Mouse (Mus musculus): ENCODE data around the gene Nfatc2. TPM values are rescaled to one million over a fixed set of nuclear protein-coding genes. Genes with fewer than 3 reads are reported as not detected.

Nfatc2 gene
- polyA plus RNA-seq, 1 experiment: 7.8 TPM

- Histone ChIP-seq H3K4me3 (ENCODE audit: low read depth, low read length) (no peak overlapping the region), H3K9me3 (replicated peaks; ENCODE audit: control insufficient read depth, insufficient read depth, low read length, poor library complexity, severe bottlenecking) (no peaks in the 10 kb centered on the region), H3K4me1 (ENCODE audit: control insufficient read depth, insufficient read depth, low read length) (no peaks in the 10 kb centered on the region), H3K36me3 (ENCODE audit: control insufficient read depth, insufficient read depth, low read length, poor library complexity, severe bottlenecking) (no peaks in the 10 kb centered on the region), H3K27me3 (ENCODE audit: control insufficient read depth, insufficient read depth, low read length, poor library complexity, severe bottlenecking) (no peaks in the 10 kb centered on the region), H3K27ac (ENCODE audit: insufficient read depth, low read length) (no peak overlapping the region), H3K9ac (ENCODE audit: low read depth, poor library complexity, severe bottlenecking) (no peak overlapping the region)
- TF ChIP-seq CTCF (IDR thresholded peaks at IDR 0.05; ENCODE audit: low read depth, low read length): no peak
- TF ChIP-seq EP300 (IDR thresholded peaks at IDR 0.05; ENCODE audit: insufficient read depth, low read depth, low read length): no peak
- TF ChIP-seq POLR2A (IDR thresholded peaks at IDR 0.05; ENCODE audit: insufficient read depth, low read length): no peak
Measured at GRCm38 (mm10) chr2:168634881-168635280, 33.4 kb upstream of the Nfatc2 start.

- TF ChIP-seq POLR2A (IDR thresholded peaks at IDR 0.05; ENCODE audit: insufficient read depth, low read length) (no peak), CTCF (IDR thresholded peaks at IDR 0.05; ENCODE audit: low read depth, low read length) (no peak), EP300 (IDR thresholded peaks at IDR 0.05; ENCODE audit: insufficient read depth, low read depth, low read length) (no peak)
- no peak overlapping the region for H3K9ac ChIP-seq (ENCODE audit: low read depth, poor library complexity, severe bottlenecking)
- H3K4me1 ChIP-seq (ENCODE audit: control insufficient read depth, insufficient read depth, low read length): no peaks in the 10 kb centered on the region
- H3K27me3 ChIP-seq (ENCODE audit: control insufficient read depth, insufficient read depth, low read length, poor library complexity, severe bottlenecking): no peaks in the 10 kb centered on the region
- H3K4me3 ChIP-seq (ENCODE audit: low read depth, low read length): no peak overlapping the region
- H3K9me3 ChIP-seq (replicated peaks; ENCODE audit: control insufficient read depth, insufficient read depth, low read length, poor library complexity, severe bottlenecking): no peaks in the 10 kb centered on the region
- no peaks in the 10 kb centered on the region for H3K36me3 ChIP-seq (ENCODE audit: control insufficient read depth, insufficient read depth, low read length, poor library complexity, severe bottlenecking)
- H3K27ac ChIP-seq (ENCODE audit: insufficient read depth, low read length): no peak overlapping the region
Measured at GRCm38 (mm10) chr2:168633301-168633816, 31.9 kb upstream of the Nfatc2 start.

GRCm38 (mm10) chr2:168632543-168632942 is 31.1 kb upstream of the Nfatc2 start:
- Histone ChIP-seq H3K27ac (ENCODE audit: insufficient read depth, low read length) (no peak overlapping the region), H3K4me3 (ENCODE audit: low read depth, low read length) (no peak overlapping the region), H3K9me3 (replicated peaks; ENCODE audit: control insufficient read depth, insufficient read depth, low read length, poor library complexity, severe bottlenecking) (no peaks in the 10 kb centered on the region), H3K27me3 (ENCODE audit: control insufficient read depth, insufficient read depth, low read length, poor library complexity, severe bottlenecking) (no peaks in the 10 kb centered on the region), H3K4me1 (ENCODE audit: control insufficient read depth, insufficient read depth, low read length) (no peaks in the 10 kb centered on the region), H3K9ac (ENCODE audit: low read depth, poor library complexity, severe bottlenecking) (no peak overlapping the region), H3K36me3 (ENCODE audit: control insufficient read depth, insufficient read depth, low read length, poor library complexity, severe bottlenecking) (no peaks in the 10 kb centered on the region)
- TF ChIP-seq EP300 (IDR thresholded peaks at IDR 0.05; ENCODE audit: insufficient read depth, low read depth, low read length) (no peak), POLR2A (IDR thresholded peaks at IDR 0.05; ENCODE audit: insufficient read depth, low read length) (no peak), CTCF (IDR thresholded peaks at IDR 0.05; ENCODE audit: low read depth, low read length) (no peak)

- Histone ChIP-seq H3K27me3 (ENCODE audit: control insufficient read depth, insufficient read depth, low read length, poor library complexity, severe bottlenecking) (no peaks in the 10 kb centered on the region), H3K36me3 (ENCODE audit: control insufficient read depth, insufficient read depth, low read length, poor library complexity, severe bottlenecking) (no peaks in the 10 kb centered on the region), H3K9me3 (replicated peaks; ENCODE audit: control insufficient read depth, insufficient read depth, low read length, poor library complexity, severe bottlenecking) (no peaks in the 10 kb centered on the region), H3K4me1 (ENCODE audit: control insufficient read depth, insufficient read depth, low read length) (no peaks in the 10 kb centered on the region), H3K4me3 (ENCODE audit: low read depth, low read length) (no peak overlapping the region), H3K27ac (ENCODE audit: insufficient read depth, low read length) (no peak overlapping the region), H3K9ac (ENCODE audit: low read depth, poor library complexity, severe bottlenecking) (no peak overlapping the region)
- TF ChIP-seq CTCF (IDR thresholded peaks at IDR 0.05; ENCODE audit: low read depth, low read length) (peak; percentile 91), EP300 (IDR thresholded peaks at IDR 0.05; ENCODE audit: insufficient read depth, low read depth, low read length) (no peak)
Measured at GRCm38 (mm10) chr2:168628787-168629186, 27.3 kb upstream of the Nfatc2 start.

GRCm38 (mm10) chr2:168627829-168628770 is 26.6 kb upstream of the Nfatc2 start:
- H3K9ac ChIP-seq (ENCODE audit: low read depth, poor library complexity, severe bottlenecking): no peak overlapping the region
- TF ChIP-seq EP300 (IDR thresholded peaks at IDR 0.05; ENCODE audit: insufficient read depth, low read depth, low read length) (no peak), POLR2A (IDR thresholded peaks at IDR 0.05; ENCODE audit: insufficient read depth, low read length) (no peak), CTCF (IDR thresholded peaks at IDR 0.05; ENCODE audit: low read depth, low read length) (no peak)
- H3K27ac ChIP-seq (ENCODE audit: insufficient read depth, low read length): no peak overlapping the region
- no peaks in the 10 kb centered on the region for H3K4me1 ChIP-seq (ENCODE audit: control insufficient read depth, insufficient read depth, low read length)
- H3K9me3 ChIP-seq (replicated peaks; ENCODE audit: control insufficient read depth, insufficient read depth, low read length, poor library complexity, severe bottlenecking): no peaks in the 10 kb centered on the region
- H3K36me3 ChIP-seq (ENCODE audit: control insufficient read depth, insufficient read depth, low read length, poor library complexity, severe bottlenecking): no peaks in the 10 kb centered on the region
- H3K27me3 ChIP-seq (ENCODE audit: control insufficient read depth, insufficient read depth, low read length, poor library complexity, severe bottlenecking): no peaks in the 10 kb centered on the region
- no peak overlapping the region for H3K4me3 ChIP-seq (ENCODE audit: low read depth, low read length)

GRCm38 (mm10) chr2:168626385-168626784 is 24.9 kb upstream of the Nfatc2 start:
- H3K9me3 ChIP-seq (replicated peaks; ENCODE audit: control insufficient read depth, insufficient read depth, low read length, poor library complexity, severe bottlenecking): no peaks in the 10 kb centered on the region
- no peaks in the 10 kb centered on the region for H3K4me1 ChIP-seq (ENCODE audit: control insufficient read depth, insufficient read depth, low read length)
- peak overlapping the region; percentile 29; the same call in 1 of the 2 replicates for H3K4me3 ChIP-seq (ENCODE audit: low read depth, low read length)
- H3K9ac ChIP-seq (ENCODE audit: low read depth, poor library complexity, severe bottlenecking): no peak overlapping the region
- H3K27me3 ChIP-seq (ENCODE audit: control insufficient read depth, insufficient read depth, low read length, poor library complexity, severe bottlenecking): no peaks in the 10 kb centered on the region
- H3K27ac ChIP-seq (ENCODE audit: insufficient read depth, low read length): no peak overlapping the region
- no peak for TF ChIP-seq EP300 (IDR thresholded peaks at IDR 0.05; ENCODE audit: insufficient read depth, low read depth, low read length)
- TF ChIP-seq POLR2A (IDR thresholded peaks at IDR 0.05; ENCODE audit: insufficient read depth, low read length): no peak
- H3K36me3 ChIP-seq (ENCODE audit: control insufficient read depth, insufficient read depth, low read length, poor library complexity, severe bottlenecking): no peaks in the 10 kb centered on the region

Measured in ES-Bruce4 (cell line).